Mouse (Mus musculus) megakaryocyte, embryonic 14.5 days (primary cell): ENCODE data around the gene Hmga1.

Experiments used
- FLI1 ChIP-seq: IDR thresholded peaks from 2 replicates; pipeline ENCODE4 v1.6.1; 2012; ENCODE audit warnings: low read length, inconsistent platforms, mixed read lengths
- GATA1 ChIP-seq: IDR thresholded peaks from 3 replicates; pipeline ENCODE4 v1.6.1; 2012; ENCODE audit warnings: mixed read lengths, low read length, inconsistent platforms, borderline replicate concordance

DNA sequence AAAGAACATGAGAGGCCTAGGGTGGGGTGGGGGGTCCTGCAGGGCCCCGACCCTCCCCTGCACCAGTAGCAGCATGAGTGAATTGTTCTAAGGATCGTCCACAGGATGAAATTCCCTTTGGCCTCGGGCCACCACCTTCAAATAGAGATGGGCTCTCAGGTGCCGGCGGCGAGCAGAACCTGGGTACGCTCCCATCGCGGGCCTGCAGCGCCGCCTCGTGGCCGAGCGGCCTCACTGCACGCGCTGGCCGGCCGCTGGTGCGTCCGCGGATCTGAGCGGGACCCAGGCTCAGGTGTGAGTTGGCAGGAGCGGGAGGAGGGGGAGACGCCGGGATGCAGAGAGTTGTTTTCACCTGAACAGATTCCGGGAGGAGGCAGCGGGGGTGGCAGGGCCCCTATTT is 35.7 kb upstream of the Hmga1 start:
- TF ChIP-seq GATA1 (no peak), FLI1 (no peak)
